Mouse (Mus musculus): Measurements from ENCODE around the gene Taok3. TPM values are rescaled to one million over a fixed set of nuclear protein-coding genes. Genes with fewer than 3 reads are reported as not detected.

Taok3 gene
- total and polyA plus RNA-seq, 3 experiments: 32.1 to 79.2 TPM; not detected in 1

DNA sequence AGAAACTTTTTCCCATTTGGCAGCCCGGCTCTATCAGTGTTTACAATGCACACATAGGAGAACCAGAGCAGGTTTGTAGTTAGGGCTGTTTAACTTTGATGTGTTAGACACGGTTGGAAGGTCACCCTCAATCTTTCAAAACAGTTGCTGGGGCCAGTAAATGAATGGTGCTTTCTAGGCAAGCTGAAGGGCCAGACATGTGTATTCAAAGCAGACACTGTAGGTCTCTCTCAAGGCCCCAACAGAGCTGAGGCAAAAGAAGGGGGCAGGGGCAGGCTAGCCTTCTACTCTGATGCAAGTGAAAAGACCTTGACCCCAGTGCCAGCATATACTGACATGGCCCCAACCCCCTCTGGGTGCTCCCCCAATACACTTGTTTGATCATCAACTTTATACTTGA lies 1.7 kb downstream of the Taok3 start:
- peak overlapping the region; percentile 90 to 92 for H3K4me3 ChIP-seq (ENCODE audit: control insufficient read depth in 1 of 2, insufficient read depth in 1 of 2, low read depth in 2 of 2, low read length in 2 of 2)
- H3K79me2 ChIP-seq (ENCODE audit: control insufficient read depth, insufficient read depth, low read length, poor library complexity): peaks cover 16% of the 10 kb centered on the region
- DNase-seq (ENCODE audit: low read depth, low spot score): peak; percentile 26
- no peaks in the 10 kb centered on the region for H3K27me3 ChIP-seq (ENCODE audit: control insufficient read depth in 1 of 2, insufficient read depth in 2 of 2, low read length in 2 of 2)
- peak overlapping the region; percentile 12; the same call in 1 of the 2 replicates for H3K27ac ChIP-seq (ENCODE audit: control insufficient read depth, low read depth, low read length)
- H3K9me3 ChIP-seq (replicated peaks; ENCODE audit: insufficient read depth, low read length): no peaks in the 10 kb centered on the region
- H3K36me3 ChIP-seq (ENCODE audit: control insufficient read depth in 1 of 2, insufficient read depth in 2 of 2, low read length in 2 of 2): peaks cover 0 to 30% of the 10 kb centered on the region in 2 experiments; a peak in 2 of 4 replicates
- peaks cover 10 to 25% of the 10 kb centered on the region in 2 experiments for H3K4me1 ChIP-seq (ENCODE audit: control insufficient read depth in 1 of 2, insufficient read depth in 2 of 2, low read length in 2 of 2)
- TF ChIP-seq EP300 (IDR thresholded peaks at IDR 0.05; ENCODE audit: low read depth in 1 of 2, low read length in 2 of 2): no peak
- TF ChIP-seq POLR2AphosphoS5 (IDR thresholded peaks at IDR 0.05; ENCODE audit: borderline replicate concordance, low read depth, low read length): no peak
- no peak for TF ChIP-seq USF2 (IDR thresholded peaks at IDR 0.05; ENCODE audit: borderline replicate concordance in 1 of 2, insufficient read depth in 1 of 2, low read depth in 1 of 2, low read length in 2 of 2)
- TF ChIP-seq MXI1 (IDR thresholded peaks at IDR 0.05; ENCODE audit: low read depth, low read length): 0 out of 2 replicates have a peak, but pooled peaks have one; percentile 45
- H3K9ac ChIP-seq (ENCODE audit: control insufficient read depth, low read depth, low read length, poor library complexity, severe bottlenecking): peak overlapping the region; percentile 70

DNA sequence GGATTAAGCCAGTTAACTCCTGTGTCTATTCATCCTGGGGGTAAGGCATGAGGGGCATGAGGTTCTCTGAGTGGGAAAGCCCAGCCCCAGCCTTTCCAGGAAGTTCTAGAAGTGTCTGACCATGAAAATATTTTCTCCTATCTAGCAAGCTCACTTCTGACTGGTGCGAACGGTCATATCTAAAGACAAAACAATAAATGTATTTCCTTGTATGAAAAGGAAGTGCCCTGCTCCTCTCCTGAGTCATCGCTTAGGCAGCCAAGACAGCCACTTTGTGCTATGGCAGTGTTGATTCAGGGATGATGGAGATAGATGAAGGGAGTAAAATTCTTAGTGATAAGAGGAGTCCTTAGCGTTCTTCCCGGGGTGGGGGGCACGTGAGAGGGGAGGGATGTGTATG lies 3.2 kb downstream of the Taok3 start:
- peaks cover 10 to 28% of the 10 kb centered on the region in 2 experiments for H3K4me1 ChIP-seq (ENCODE audit: control insufficient read depth in 1 of 2, insufficient read depth in 2 of 2, low read length in 2 of 2)
- no peaks in the 10 kb centered on the region for H3K27me3 ChIP-seq (ENCODE audit: control insufficient read depth in 1 of 2, insufficient read depth in 2 of 2, low read length in 2 of 2)
- peak; percentile 79 for DNase-seq (ENCODE audit: low read depth, low spot score)
- H3K9me3 ChIP-seq (replicated peaks; ENCODE audit: insufficient read depth, low read length): no peaks in the 10 kb centered on the region
- peak overlapping the region; percentile 54 for H3K27ac ChIP-seq (ENCODE audit: control insufficient read depth, low read depth, low read length)
- peaks cover 16% of the 10 kb centered on the region for H3K79me2 ChIP-seq (ENCODE audit: control insufficient read depth, insufficient read depth, low read length, poor library complexity)
- no peak overlapping the region for H3K9ac ChIP-seq (ENCODE audit: control insufficient read depth, low read depth, low read length, poor library complexity, severe bottlenecking)
- H3K36me3 ChIP-seq (ENCODE audit: control insufficient read depth in 1 of 2, insufficient read depth in 2 of 2, low read length in 2 of 2): peaks cover 0 to 30% of the 10 kb centered on the region in 2 experiments; a peak in 2 of 4 replicates
- H3K4me3 ChIP-seq (ENCODE audit: control insufficient read depth in 1 of 2, insufficient read depth in 1 of 2, low read depth in 2 of 2, low read length in 2 of 2): no peak overlapping the region; a peak in 2 of 4 replicates
- TF ChIP-seq SIN3A (IDR thresholded peaks at IDR 0.05; ENCODE audit: low read length): peak; percentile 69
- TF ChIP-seq TAL1 (IDR thresholded peaks at IDR 0.05; ENCODE audit: low read length): no peak
- no peak for TF ChIP-seq KAT2A (conservative IDR thresholded peaks at IDR 0.05; ENCODE audit: low read depth, low read length)
- peak; percentile 51; the same call in 1 of the 2 replicates for TF ChIP-seq GATA1 (IDR thresholded peaks at IDR 0.05; ENCODE audit: low read depth, low read length)
- 0 out of 2 replicates have a peak, but pooled peaks have one; percentile 22 for TF ChIP-seq RCOR1 (IDR thresholded peaks at IDR 0.05; ENCODE audit: low read depth, low read length)
- peak; percentile 40; the same call in 1 of the 2 replicates for TF ChIP-seq ETS1 (IDR thresholded peaks at IDR 0.05; ENCODE audit: low read depth, low read length)
- TF ChIP-seq BHLHE40 (IDR thresholded peaks at IDR 0.05; ENCODE audit: borderline replicate concordance, low read depth, low read length): peak; percentile 56; the same call in 1 of the 2 replicates
- TF ChIP-seq E2F4 (IDR thresholded peaks at IDR 0.05; ENCODE audit: borderline replicate concordance, low read depth, low read length): no peak
- TF ChIP-seq MAX (IDR thresholded peaks at IDR 0.05; ENCODE audit: low read length): no peak
- TF ChIP-seq ELF1 (IDR thresholded peaks at IDR 0.05; ENCODE audit: low read depth, low read length): peak; percentile 70
- TF ChIP-seq MYB (IDR thresholded peaks at IDR 0.05; ENCODE audit: low read depth, low read length): no peak
- TF ChIP-seq EP300 (IDR thresholded peaks at IDR 0.05; ENCODE audit: low read depth in 1 of 2, low read length in 2 of 2): peak in 1 of 2 experiments; percentile 7; a peak in 1 of 4 replicates
